Mouse (Mus musculus) intestine, embryonic 14.5 days (tissue): ENCODE data around the gene Stx1b. TPM values are rescaled to one million over a fixed set of nuclear protein-coding genes. Genes with fewer than 3 reads are reported as not detected.

Experiments
- ATAC-seq: fragments of 200-750 bp; cut with Nextera tagmentation; replicated peaks from 2 replicates; pipeline ENCODE4 v1.8.0; 2017; ENCODE audit warnings: low read depth, moderate number of reproducible peaks, moderate TSS enrichment, moderate library complexity; ENCODE audit not compliant: low FRiP score, low TSS enrichment
- DNase-seq: peaks from one replicate; pipeline ENCODE4 v3.0.0-alpha.2; 2018; ENCODE audit warnings: low spot score
- H3K27ac ChIP-seq: fragments of 300-500 bp; sonication (generic); 2 replicates; pipeline ENCODE4 v1.5.1; 2014; ENCODE audit warnings: low read depth, mild to moderate bottlenecking, control low read depth
- H3K27me3 ChIP-seq: fragments of 300-500 bp; sonication (generic); replicated peaks from 2 replicates; pipeline ENCODE4 v1.6.1; 2014; ENCODE audit warnings: low read length, control low read depth; ENCODE audit not compliant: control insufficient read depth, insufficient read depth
- H3K36me3 ChIP-seq: fragments of 300-500 bp; sonication (generic); 2 replicates; pipeline ENCODE4 v1.6.1; 2014; ENCODE audit warnings: low read length, control low read depth; ENCODE audit not compliant: control insufficient read depth, insufficient read depth
- H3K4me1 ChIP-seq: fragments of 300-500 bp; sonication (generic); replicated peaks from 2 replicates; pipeline ENCODE4 v1.6.1; 2014; ENCODE audit warnings: low read length, control low read depth, mixed read lengths; ENCODE audit not compliant: control insufficient read depth, insufficient read depth
- H3K4me2 ChIP-seq: fragments of 300-500 bp; sonication (generic); 2 replicates; pipeline ENCODE4 v1.6.1; 2014; ENCODE audit warnings: low read length
- H3K4me3 ChIP-seq: fragments of 300-500 bp; sonication (generic); 2 replicates; pipeline ENCODE4 v1.5.1; 2014; ENCODE audit warnings: low read depth, low read length, control low read depth, mixed read lengths
- H3K9ac ChIP-seq: fragments of 300-500 bp; sonication (generic); 2 replicates; pipeline ENCODE4 v1.6.1; 2014; ENCODE audit warnings: mild to moderate bottlenecking, low read length
- H3K9me3 ChIP-seq: fragments of 300-500 bp; sonication (generic); 2 replicates; pipeline ENCODE4 v1.6.1; 2016; ENCODE audit warnings: low read length, control low read depth; ENCODE audit not compliant: control insufficient read depth
- WGBS: fragments of 180-500 bp; shearing (Covaris S2); extraction: QIAGEN DNeasy Blood & Tissue Kit; methylation state at CpG from one replicate; pipeline ENCODE4 v1.1.7; 2014; 5-methylcytosine and 5-hydroxymethylcytosine counted together
- polyA plus RNA-seq: library from polyadenylated mRNA; unstranded; fragments of >200 nt; fragmentation: Nextera tagmentation; extraction: Ambion mirVana; gene quantifications from 2 replicates; pipeline ENCODE4 v1.2.1, GENCODE M21; 2014

Stx1b gene
- polyA plus RNA-seq, 1 experiment from 2014 or later, result 4.9 TPM

DNA sequence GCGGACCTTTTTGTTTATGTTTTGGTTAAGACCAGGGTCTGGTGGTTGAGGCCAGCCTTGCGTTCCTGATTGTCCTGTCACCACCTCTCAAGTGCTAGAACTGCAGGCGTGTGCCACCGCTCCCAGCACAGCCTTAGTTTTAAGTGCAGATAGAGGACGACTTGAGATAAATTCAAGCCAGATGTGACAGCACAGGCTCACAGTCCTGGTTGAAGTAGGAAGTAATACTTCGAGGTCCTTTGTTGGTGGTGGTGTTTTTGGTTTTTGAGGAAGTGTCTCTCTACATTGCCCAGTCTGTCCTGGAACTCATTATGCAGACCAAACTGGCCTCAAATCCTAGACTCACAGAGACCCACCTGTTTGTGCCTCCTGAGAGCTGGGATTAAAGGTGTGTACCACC, 64.6 kb downstream of the Stx1b start:
- Histone ChIP-seq H3K4me2 (no peak overlapping the region), H3K9me3 (no peaks in the 10 kb centered on the region), H3K27ac (no peak overlapping the region), H3K4me1 (no peaks in the 10 kb centered on the region; the same call in 1 of the 2 replicates), H3K27me3 (no peaks in the 10 kb centered on the region), H3K9ac (no peak overlapping the region), H3K4me3 (no peak overlapping the region), H3K36me3 (peaks cover 69% of the 10 kb centered on the region)
- 34% methylated on average over 6 of the region's 6 CpGs for WGBS
- no peak for DNase-seq
- no peak for ATAC-seq

Other genes starting within 250 kb of the Stx1b start
- 6.9 and 7.7 TPM in 2 replicates for gene Ccdc189, start 236.0 kb downstream of the Stx1b start, polyA plus RNA-seq
- gene Rnf40, start 235.8 kb downstream of the Stx1b start, polyA plus RNA-seq, result 36.3 and 38.8 TPM in 2 replicates
- gene Zfp629, start 208.8 kb downstream of the Stx1b start, polyA plus RNA-seq, result 12.9 and 16.7 TPM in 2 replicates
- gene Bcl7c, start 115.6 kb downstream of the Stx1b start, polyA plus RNA-seq, result 50.3 and 56.4 TPM in 2 replicates
- gene Ctf1, start 111.8 kb downstream of the Stx1b start, polyA plus RNA-seq, result 13.6 and 14.0 TPM in 2 replicates
- 0.27 and 0.30 TPM in 2 replicates for gene Ctf2, start 92.4 kb downstream of the Stx1b start, polyA plus RNA-seq
- gene Fbxl19, start 80.0 kb downstream of the Stx1b start, polyA plus RNA-seq, result 3.3 and 4.2 TPM in 2 replicates
- 17.1 and 21.9 TPM in 2 replicates for gene Orai3, start 54.7 kb downstream of the Stx1b start, polyA plus RNA-seq
- 25.0 and 25.6 TPM in 2 replicates for gene Setd1a, start 47.9 kb downstream of the Stx1b start, polyA plus RNA-seq
- 0.43 TPM in 1 of 2 replicates, not detected in the other for gene Gm49388, start 38.9 kb downstream of the Stx1b start, polyA plus RNA-seq
- gene Hsd3b7, start 23.9 kb downstream of the Stx1b start, polyA plus RNA-seq, result 21.6 and 22.0 TPM in 2 replicates
- 21.7 and 28.1 TPM in 2 replicates for gene Stx4a, start 255 bp downstream of the Stx1b start, polyA plus RNA-seq
- gene Zfp646, start 51.7 kb upstream of the Stx1b start, polyA plus RNA-seq, result 15.0 and 16.3 TPM in 2 replicates
- gene Zfp668, start 52.3 kb upstream of the Stx1b start, polyA plus RNA-seq, result 15.7 and 17.2 TPM in 2 replicates
- 0.63 and 0.64 TPM in 2 replicates for gene Prss53, start 66.4 kb upstream of the Stx1b start, polyA plus RNA-seq
- not detected in 2 replicates for gene Gm21974, start 70.9 kb upstream of the Stx1b start, polyA plus RNA-seq
- 157 and 174 TPM in 2 replicates for gene Vkorc1, start 71.1 kb upstream of the Stx1b start, polyA plus RNA-seq
- gene Bckdk, start 79.5 kb upstream of the Stx1b start, polyA plus RNA-seq, result 188 and 189 TPM in 2 replicates
- 37.9 and 41.9 TPM in 2 replicates for gene Kat8, start 88.0 kb upstream of the Stx1b start, polyA plus RNA-seq
- gene Prss8, start 105.6 kb upstream of the Stx1b start, polyA plus RNA-seq, result 39.8 and 41.6 TPM in 2 replicates
- gene Prss36, start 122.2 kb upstream of the Stx1b start, polyA plus RNA-seq, result 8.6 and 11.0 TPM in 2 replicates
- gene Fus, start 142.9 kb upstream of the Stx1b start, polyA plus RNA-seq, result 52.5 and 59.5 TPM in 2 replicates
- gene Pycard, start 169.3 kb upstream of the Stx1b start, polyA plus RNA-seq, result 208 and 275 TPM in 2 replicates
- 0.16 TPM in 1 of 2 replicates, not detected in the other for gene Trim72, start 179.4 kb upstream of the Stx1b start, polyA plus RNA-seq
- gene Itgam, start 238.1 kb upstream of the Stx1b start, polyA plus RNA-seq, result 0.94 and 1.7 TPM in 2 replicates
- 0.04 TPM in 1 of 2 replicates, not detected in the other for gene Gm49368, start 238.1 kb upstream of the Stx1b start, polyA plus RNA-seq